ENCODE assay signal across 15 mouse cellular contexts in the genomic region with DNA sequence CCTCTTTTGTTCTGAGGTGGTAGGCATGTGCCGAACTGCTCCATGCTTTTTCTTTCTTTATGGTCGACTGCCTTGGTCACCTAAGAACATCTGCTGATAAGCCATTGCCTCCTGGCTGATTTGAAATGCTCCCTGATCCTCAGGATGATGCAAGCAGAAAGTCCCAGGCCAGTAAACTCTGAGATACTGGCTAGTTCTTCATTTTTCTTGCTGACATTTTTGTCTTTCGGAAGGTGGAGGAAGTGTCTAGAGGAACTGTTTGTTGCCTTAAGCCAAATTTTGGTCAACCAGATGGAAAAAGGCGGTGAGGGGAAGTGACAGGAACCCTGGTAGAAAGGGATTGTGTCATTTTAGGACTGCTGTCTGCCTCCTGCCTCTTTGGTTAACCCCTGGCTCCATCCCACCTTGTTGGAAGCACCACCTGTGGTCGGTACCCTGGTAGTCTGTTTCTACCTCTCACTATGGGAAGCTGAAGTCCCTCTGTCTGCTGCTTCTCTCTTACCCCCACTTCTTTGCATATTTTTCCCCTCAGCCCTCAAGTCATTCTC. TPM values are rescaled to one million over a fixed set of nuclear protein-coding genes. Genes with fewer than 3 reads are reported as not detected.
A peak's percentile ranks its signal among the peaks of the same experiment; 100 is the strongest.
DNase-seq lines count a peak whose midpoint lies in the region; ATAC-seq lines count a peak whose summit lies in the region.
"Had no signal": no experiment of that assay in that cellular context is flagged by ENCODE, and none has a peak within 500 bp of the region (broad histone marks: within the 10 kb centered on the region; RNA-seq: fewer than 3 reads in every experiment).

No protein-coding gene starts in this region.

- no peaks in the 10 kb centered on the region for H3K4me1 ChIP-seq in embryonic facial prominence, embryonic 14.5 days (ENCODE audit: control insufficient read depth, insufficient read depth, low read length)
- no peaks in the 10 kb centered on the region for H3K4me1 ChIP-seq in embryonic facial prominence, embryonic 10.5 days
- H3K4me1 ChIP-seq in liver, embryonic 13.5 days (replicated peaks), result no peaks in the 10 kb centered on the region
- no peaks in the 10 kb centered on the region for H3K4me1 ChIP-seq in brown adipose tissue, adult 24 weeks (ENCODE audit: control insufficient read depth, insufficient read depth, insufficient read length, low read length)
- no peaks in the 10 kb centered on the region for H3K4me1 ChIP-seq in forebrain, embryonic 16.5 days (replicated peaks; ENCODE audit: control insufficient read depth, insufficient read depth, low read length)
- H3K4me1 ChIP-seq: lung, embryonic 15.5 days had no signal

- 81% methylated on average over 5 of the region's 5 CpGs for WGBS in embryonic facial prominence, embryonic 14.5 days
- 81% methylated on average over 5 of the region's 5 CpGs for WGBS in embryonic facial prominence, embryonic 10.5 days
- 34% methylated on average over 5 of the region's 5 CpGs for WGBS in liver, embryonic 13.5 days (ENCODE audit: insufficient replicate concordance)
- WGBS in forebrain, embryonic 16.5 days, result 86% methylated on average over 5 of the region's 5 CpGs

- DNase-seq in embryonic facial prominence, embryonic 14.5 days (ENCODE audit: low spot score), result peak; percentile 4
- DNase-seq in embryonic facial prominence, embryonic 10.5 days (ENCODE audit: low spot score), result no peak
- DNase-seq in liver, embryonic 13.5 days, result peak; percentile 13
- DNase-seq in liver, result no peak
- DNase-seq in frontal cortex, postnatal 14 days (ENCODE audit: low spot score in 2 of 2), result no peak
- DNase-seq: cerebellum, postnatal 10 days; kidney, postnatal 10 days; thymus, adult 2 months had no signal

- H3K4me2 ChIP-seq in embryonic facial prominence, embryonic 14.5 days (ENCODE audit: low read depth, low read length), result no peak overlapping the region
- no peak overlapping the region for H3K4me2 ChIP-seq in liver, embryonic 13.5 days
- H3K4me2 ChIP-seq in forebrain, embryonic 16.5 days (ENCODE audit: low read length), result no peak overlapping the region
- H3K4me2 ChIP-seq: lung, embryonic 15.5 days had no signal

- H3K9me3 ChIP-seq in embryonic facial prominence, embryonic 14.5 days (ENCODE audit: control insufficient read depth, low read length), result no peaks in the 10 kb centered on the region
- no peaks in the 10 kb centered on the region for H3K9me3 ChIP-seq in embryonic facial prominence, embryonic 10.5 days
- H3K9me3 ChIP-seq in liver, embryonic 13.5 days (replicated peaks), result no peaks in the 10 kb centered on the region
- no peaks in the 10 kb centered on the region for H3K9me3 ChIP-seq in forebrain, embryonic 16.5 days (ENCODE audit: control insufficient read depth, low read length)
- H3K9me3 ChIP-seq: lung, embryonic 15.5 days had no signal

- H3K9ac ChIP-seq in embryonic facial prominence, embryonic 14.5 days (ENCODE audit: low read depth, low read length), result no peak overlapping the region
- H3K9ac ChIP-seq in liver, embryonic 13.5 days, result no peak overlapping the region
- H3K9ac ChIP-seq in forebrain, embryonic 16.5 days (replicated peaks; ENCODE audit: low read depth, low read length), result no peak overlapping the region
- H3K9ac ChIP-seq: lung, embryonic 15.5 days had no signal

- ATAC-seq in embryonic facial prominence, embryonic 14.5 days (ENCODE audit: low read depth), result no peak
- ATAC-seq in liver, embryonic 13.5 days (ENCODE audit: low read depth), result no peak
- peak; percentile 71 for ATAC-seq in monocyte, adult 5-6 weeks (replicated peaks; ENCODE audit: insufficient number of reproducible peaks, low FRiP score, low TSS enrichment, poor library complexity, severe bottlenecking)
- no peak for ATAC-seq in forebrain, embryonic 16.5 days
- ATAC-seq: hindbrain, postnatal 0 days had no signal

- H3K27me3 ChIP-seq in embryonic facial prominence, embryonic 14.5 days (replicated peaks; ENCODE audit: control insufficient read depth, insufficient read depth, low read length), result no peaks in the 10 kb centered on the region
- no peaks in the 10 kb centered on the region for H3K27me3 ChIP-seq in embryonic facial prominence, embryonic 10.5 days (replicated peaks; ENCODE audit: low read depth, poor library complexity, severe bottlenecking)
- no peaks in the 10 kb centered on the region for H3K27me3 ChIP-seq in liver, embryonic 13.5 days
- no peaks in the 10 kb centered on the region for H3K27me3 ChIP-seq in forebrain, embryonic 16.5 days (replicated peaks; ENCODE audit: control insufficient read depth, insufficient read depth, low read length)
- H3K27me3 ChIP-seq: lung, embryonic 15.5 days had no signal

- H3K4me3 ChIP-seq in embryonic facial prominence, embryonic 14.5 days (ENCODE audit: low read depth, low read length), result no peak overlapping the region
- H3K4me3 ChIP-seq in embryonic facial prominence, embryonic 10.5 days, result no peak overlapping the region
- H3K4me3 ChIP-seq in liver, embryonic 13.5 days (replicated peaks), result no peak overlapping the region
- H3K4me3 ChIP-seq in brown adipose tissue, adult 24 weeks (ENCODE audit: insufficient read depth, low read depth, low read length), result no peak overlapping the region
- no peak overlapping the region for H3K4me3 ChIP-seq in forebrain, embryonic 16.5 days (replicated peaks; ENCODE audit: low read length)
- H3K4me3 ChIP-seq: left cerebral cortex, adult 2 months; lung, embryonic 15.5 days had no signal

- no peak overlapping the region for H3K27ac ChIP-seq in embryonic facial prominence, embryonic 14.5 days (replicated peaks; ENCODE audit: low read depth, low read length)
- no peak overlapping the region for H3K27ac ChIP-seq in embryonic facial prominence, embryonic 10.5 days (replicated peaks)
- H3K27ac ChIP-seq in liver, embryonic 13.5 days, result no peak overlapping the region
- peak overlapping the region; percentile 75; the same call in 1 of the 2 replicates for H3K27ac ChIP-seq in brown adipose tissue, adult 24 weeks (replicated peaks; ENCODE audit: low read depth, low read length)
- no peak overlapping the region for H3K27ac ChIP-seq in forebrain, embryonic 16.5 days (ENCODE audit: low read length)
- H3K27ac ChIP-seq: hindbrain, postnatal 0 days; left cerebral cortex, adult 2 months; lung, embryonic 15.5 days had no signal

- H3K36me3 ChIP-seq in embryonic facial prominence, embryonic 14.5 days (ENCODE audit: control insufficient read depth, insufficient read depth, low read length), result no peaks in the 10 kb centered on the region
- no peaks in the 10 kb centered on the region for H3K36me3 ChIP-seq in embryonic facial prominence, embryonic 10.5 days (replicated peaks)
- H3K36me3 ChIP-seq in liver, embryonic 13.5 days, result no peaks in the 10 kb centered on the region
- H3K36me3 ChIP-seq in forebrain, embryonic 16.5 days (ENCODE audit: control insufficient read depth, insufficient read depth), result no peaks in the 10 kb centered on the region
- H3K36me3 ChIP-seq: lung, embryonic 15.5 days had no signal

RNA-seq across cellular contexts. Expression of gene Prkcb, which starts 28.4 kb away (rescaled TPM):
- 8.8 and 10.1 TPM in 2 replicates for polyA plus RNA-seq in embryonic facial prominence, embryonic 14.5 days (2014; fragmentation: Nextera tagmentation; extraction: Ambion mirVana)
- polyA plus RNA-seq in embryonic facial prominence, embryonic 10.5 days (2016; fragmentation: Nextera tagmentation; extraction: Ambion mirVana), result 3.2 and 3.6 TPM in 2 replicates
- 1.8 and 2.3 TPM in 2 replicates for polyA plus RNA-seq in liver, embryonic 13.5 days (2015; fragmentation: Nextera tagmentation; extraction: Ambion mirVana)
- 3.8 and 7.3 TPM in 2 replicates for polyA plus RNA-seq in brown adipose tissue, adult 24 weeks (2012; ENCODE audit: insufficient read depth, insufficient read length, missing spikeins)
- total RNA-seq in monocyte, adult 5-6 weeks (2017), result 197 to 314 TPM (median 249 TPM) in 3 replicates
- 50.2 and 60.9 TPM in 2 replicates for polyA plus RNA-seq in forebrain, embryonic 16.5 days (2015; fragmentation: Nextera tagmentation; extraction: Ambion mirVana)
- total RNA-seq: MEL had no signal

RNA-seq across cellular contexts. Expression of gene Chp2, which starts 40.8 kb away (rescaled TPM):
- 0.28 and 1.2 TPM in 2 replicates for polyA plus RNA-seq in embryonic facial prominence, embryonic 14.5 days (2014; fragmentation: Nextera tagmentation; extraction: Ambion mirVana)
- polyA plus RNA-seq in embryonic facial prominence, embryonic 10.5 days (2016; fragmentation: Nextera tagmentation; extraction: Ambion mirVana), result not detected in 2 replicates
- 0.58 and 0.59 TPM in 2 replicates for polyA plus RNA-seq in liver, embryonic 13.5 days (2015; fragmentation: Nextera tagmentation; extraction: Ambion mirVana)
- polyA plus RNA-seq in brown adipose tissue, adult 24 weeks (2012; ENCODE audit: insufficient read depth, insufficient read length, missing spikeins), result 3.6 and 5.9 TPM in 2 replicates
- not detected in 3 replicates for total RNA-seq in monocyte, adult 5-6 weeks (2017)
- 0.57 and 1.2 TPM in 2 replicates for polyA plus RNA-seq in forebrain, embryonic 16.5 days (2015; fragmentation: Nextera tagmentation; extraction: Ambion mirVana)
- total RNA-seq: MEL had no signal

Comparison
In these comparisons a context has a peak if more than half of its experiments do, and no peak if none do; other contexts are left out.
1. DNase-seq: peak in embryonic facial prominence, embryonic 14.5 days (single experiment) and liver, embryonic 13.5 days (single experiment); none in embryonic facial prominence, embryonic 10.5 days (single experiment), liver (single experiment) and frontal cortex, postnatal 14 days (0 of 2).